Mouse (Mus musculus) c-Kit-positive CD71-positive TER-119-negative erythroid progenitor cells, embryonic 14.5 days (primary cell): ENCODE measurements around the gene Kcne1l.

Experiments used
- DNase-seq: peaks from one replicate; pipeline ENCODE4 v3.0.0-alpha.2; 2013; ENCODE audit warnings: low read depth

Kcne1l gene

DNA sequence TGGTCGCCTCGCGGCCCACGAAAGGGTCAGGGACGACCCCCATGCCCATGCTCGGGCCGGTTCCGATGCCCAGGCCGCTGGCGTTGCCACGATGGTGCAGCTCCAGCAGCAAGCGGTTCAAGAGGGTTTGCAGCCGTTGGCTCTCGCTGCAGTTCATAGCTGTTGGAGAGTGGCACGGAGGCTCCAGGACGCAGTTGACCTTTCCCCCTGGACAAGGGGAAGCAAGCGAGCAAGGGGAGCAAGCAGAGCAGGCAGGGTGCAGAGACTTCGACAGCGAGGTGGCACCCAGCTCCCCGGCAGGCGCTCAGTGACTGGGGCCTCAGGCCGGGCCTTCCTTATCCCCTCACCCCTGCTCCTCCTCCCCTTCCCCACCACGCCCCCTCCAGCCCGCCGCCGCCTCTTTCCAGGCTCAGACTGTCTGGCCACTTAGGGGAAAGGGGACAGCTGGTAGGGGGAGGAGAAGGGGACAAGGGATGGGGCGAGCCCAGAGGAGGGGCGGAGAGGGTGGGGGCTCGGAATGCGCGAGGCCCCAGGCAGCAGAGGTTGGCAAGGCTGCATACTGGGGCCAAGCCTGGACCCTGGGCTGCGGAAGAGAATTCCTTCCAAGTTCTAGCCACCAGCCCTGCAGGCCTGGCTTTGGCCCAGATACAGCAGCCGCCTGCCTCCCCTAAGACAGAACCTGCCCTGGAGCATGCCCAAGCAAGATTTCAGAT, at the start of gene Kcne1l:
Kcne1l (minus strand) TSS at position 426 of the 713 bp plus-strand sequence.
- no peak for DNase-seq

DNA sequence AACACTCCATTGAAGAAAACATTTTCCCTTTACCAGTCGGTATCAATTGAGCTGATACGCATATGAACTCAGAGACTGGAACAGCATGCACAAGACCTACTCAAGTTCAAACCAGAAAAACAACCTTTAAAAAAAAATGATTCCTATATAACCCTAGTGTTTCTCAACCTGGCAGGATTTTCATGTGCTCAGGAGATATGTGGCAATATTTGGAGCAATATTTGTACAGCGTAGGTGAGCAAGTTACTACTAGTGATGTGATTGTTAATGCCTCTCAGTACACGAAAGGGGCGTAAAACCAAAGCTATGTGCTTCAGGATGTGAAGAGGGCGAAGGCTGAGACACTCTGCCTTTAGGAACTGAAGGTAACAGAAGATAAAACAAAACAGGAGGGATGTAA, 30.1 kb upstream of the Kcne1l start:
- DNase-seq: no peak

DNA sequence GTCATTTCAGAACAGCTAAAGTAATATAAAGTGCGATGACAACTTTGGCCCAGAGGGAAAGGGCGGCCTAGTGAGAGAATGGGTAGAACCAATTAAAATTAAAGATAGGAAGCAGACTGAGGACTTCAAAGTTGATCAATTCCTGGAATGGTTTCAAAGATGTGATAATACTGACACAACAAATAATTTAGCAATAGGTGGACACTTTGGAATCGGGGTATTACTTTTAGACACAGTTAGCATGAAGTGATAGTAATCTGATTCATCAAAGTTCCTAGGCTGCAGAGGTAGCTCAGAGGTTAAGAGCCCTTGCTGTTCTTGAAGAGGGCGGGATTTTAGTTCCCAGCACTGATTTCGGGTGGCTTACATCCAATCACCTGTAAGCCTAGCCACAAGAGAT, 29.4 kb upstream of the Kcne1l start:
- DNase-seq: no peak

DNA sequence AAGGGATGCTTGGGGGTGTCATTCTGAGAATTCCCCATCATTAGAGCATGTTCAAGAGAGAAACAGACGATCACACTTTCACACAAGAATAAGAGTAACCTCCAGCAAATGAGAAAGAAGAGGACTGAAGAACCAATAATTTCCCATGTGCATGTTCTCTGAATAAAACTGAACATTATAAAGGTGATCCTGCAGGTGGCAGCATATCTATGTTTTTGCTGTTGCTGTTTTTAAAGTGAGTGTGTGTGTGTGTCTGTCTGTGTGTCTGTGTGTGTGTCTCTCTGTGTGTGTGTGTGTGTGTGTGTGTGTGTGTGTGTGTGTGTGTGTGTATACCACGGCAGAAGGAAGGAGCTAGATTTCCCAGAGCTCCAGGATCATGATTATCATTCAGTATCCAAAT, 19.7 kb upstream of the Kcne1l start:
- peak; percentile 8 for DNase-seq

DNA sequence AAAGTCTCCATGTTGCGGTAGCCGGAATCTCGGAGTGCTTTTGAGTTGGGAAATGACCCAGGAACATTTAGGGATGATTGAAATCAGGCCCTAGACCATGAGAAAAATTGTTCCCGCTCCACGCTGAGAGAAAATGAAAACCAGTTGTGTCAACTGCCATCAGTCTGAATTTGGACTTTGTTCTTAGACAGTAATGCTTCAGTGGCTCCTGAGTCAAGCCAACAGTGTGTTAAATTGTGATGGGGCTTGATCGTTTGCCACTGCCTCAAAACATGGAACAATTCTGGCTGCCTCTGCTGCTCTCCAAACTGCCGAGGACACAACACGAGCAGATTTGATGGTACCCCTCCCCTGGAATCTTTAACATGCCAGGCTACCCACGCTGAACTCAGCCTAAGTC, 10.0 kb upstream of the Kcne1l start:
- no peak for DNase-seq

DNA sequence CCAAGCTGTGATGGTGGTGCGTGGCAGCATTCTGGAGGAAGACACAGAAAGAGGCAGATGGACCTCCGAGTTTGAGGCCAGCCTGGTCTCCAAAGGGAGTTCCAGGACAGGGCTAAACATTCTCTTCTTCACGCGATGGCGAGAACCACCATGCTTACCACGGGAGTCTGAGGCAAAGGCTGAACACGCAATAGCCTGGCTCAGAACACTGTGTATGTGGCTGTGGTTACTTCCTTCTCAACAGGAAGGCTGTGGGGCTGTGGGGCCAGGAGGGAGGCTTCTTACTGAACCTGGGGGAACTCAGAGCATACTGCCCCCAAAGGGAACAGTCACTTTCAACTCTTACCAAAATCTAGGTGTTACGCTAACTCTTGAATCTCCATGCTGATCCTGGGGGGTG, 9.2 kb upstream of the Kcne1l start:
- DNase-seq: no peak

DNA sequence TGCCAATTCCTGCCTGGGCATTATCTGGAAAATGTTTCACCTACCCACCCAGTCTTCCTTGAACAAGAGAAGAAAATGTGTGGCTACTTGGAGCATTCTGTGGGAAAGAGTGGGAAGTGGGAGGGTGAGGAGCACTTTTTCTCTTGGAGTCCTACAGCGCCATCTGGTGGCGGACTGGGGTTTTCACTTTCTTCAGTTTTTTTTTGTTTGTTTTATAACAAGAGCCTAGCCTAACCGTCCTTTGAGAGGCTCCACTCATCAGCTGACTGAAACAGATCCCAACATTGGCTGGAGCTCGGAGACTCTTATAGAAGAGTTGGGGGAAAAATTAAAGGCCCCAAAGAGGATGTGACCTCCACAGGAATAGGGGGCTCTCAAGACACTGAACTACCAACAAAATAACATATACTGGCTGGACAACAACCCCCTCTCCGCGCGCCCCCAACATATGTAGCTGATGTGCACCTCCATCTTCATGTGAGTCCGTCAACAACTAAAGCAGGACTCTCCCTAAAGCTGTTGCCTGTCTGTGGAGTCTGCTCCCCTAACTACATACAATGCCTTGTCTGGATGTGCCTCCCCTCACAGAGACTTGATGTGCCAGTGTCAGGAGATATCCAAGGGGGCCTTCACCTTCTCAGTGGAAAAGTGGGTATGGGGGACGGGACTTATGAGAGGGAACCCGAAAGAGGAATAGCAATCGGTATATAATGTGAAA, 8.4 kb upstream of the Kcne1l start:
- DNase-seq: peak; percentile 25

DNA sequence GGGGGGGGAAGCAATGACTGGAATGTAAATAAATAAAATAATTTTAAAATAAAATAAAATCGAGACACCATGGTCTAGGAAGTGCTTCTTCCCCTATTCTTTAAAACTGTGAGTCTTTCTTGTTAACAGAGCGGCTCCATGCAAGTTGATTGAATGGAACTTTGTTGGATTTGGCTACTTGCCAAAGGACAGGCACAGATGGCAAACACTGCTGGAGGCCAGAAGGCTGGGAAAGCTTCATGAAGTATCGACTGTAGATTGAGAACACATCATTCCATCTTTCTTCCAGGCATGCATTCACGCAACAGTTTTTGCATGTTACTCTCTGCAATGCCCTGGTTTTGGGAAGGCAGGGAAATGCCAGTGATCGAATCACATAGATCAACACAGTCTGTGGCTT, 4.3 kb upstream of the Kcne1l start:
- no peak for DNase-seq

DNA sequence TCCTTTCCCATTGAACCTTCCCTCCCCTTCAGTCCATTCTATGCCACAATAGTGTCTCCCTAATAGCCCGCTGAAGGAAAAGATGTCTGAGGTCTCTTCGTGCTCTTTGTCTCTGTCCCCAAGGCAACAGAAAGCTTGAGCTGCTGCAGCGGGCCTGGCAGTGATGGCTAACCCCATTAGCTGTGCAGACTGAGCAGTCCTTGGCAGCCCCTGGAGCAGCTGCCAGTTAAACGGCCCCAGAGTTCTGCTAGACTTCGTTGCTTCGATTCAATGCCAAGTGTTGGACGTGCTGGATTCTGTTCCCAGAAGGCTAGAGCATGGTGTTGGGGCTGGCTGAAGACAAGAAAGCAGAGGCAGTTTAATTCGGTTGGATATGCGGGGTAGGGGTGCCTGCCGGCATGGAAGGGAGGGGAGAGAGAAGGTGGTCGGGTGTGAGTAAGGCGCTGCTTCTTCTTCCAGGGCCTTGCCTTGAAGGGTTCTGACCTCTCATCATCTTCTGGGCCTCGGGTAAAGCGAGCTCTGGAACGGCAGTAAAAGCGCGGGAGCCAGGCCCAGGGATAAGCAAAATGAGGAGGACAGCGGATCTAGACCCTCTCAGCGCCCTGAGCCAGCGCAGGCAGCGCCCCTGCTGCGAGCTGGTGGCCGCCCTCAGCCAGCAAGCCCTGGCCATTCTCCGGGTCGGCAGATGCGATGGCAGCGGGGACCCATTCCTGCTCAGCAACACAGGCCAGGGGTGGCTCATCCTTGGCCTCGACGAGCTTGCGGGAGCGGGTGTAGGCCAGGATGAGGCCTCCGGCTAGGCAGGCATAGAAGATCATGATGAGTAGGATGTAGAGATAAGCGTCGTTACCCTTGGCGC, 855 bp downstream of the Kcne1l start:
- DNase-seq: no peak

DNA sequence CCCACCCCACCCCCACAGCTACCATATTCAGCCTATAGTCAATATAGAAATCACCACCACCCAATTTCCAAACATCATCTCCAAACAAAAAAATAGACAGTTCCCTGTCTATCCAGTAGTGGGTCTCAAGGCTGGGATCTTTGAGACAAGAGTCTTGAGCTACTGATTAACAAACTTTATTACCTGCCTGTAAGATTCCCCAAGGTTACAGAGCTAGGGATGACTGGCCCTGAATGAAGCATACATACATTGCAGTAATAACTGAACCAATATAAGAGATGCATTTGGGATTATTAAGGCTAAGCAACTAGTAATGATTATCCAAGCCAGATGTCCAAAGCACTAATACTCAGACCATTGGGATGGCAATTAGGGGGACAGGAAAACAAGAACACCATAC, 1.5 kb downstream of the Kcne1l start:
- no peak for DNase-seq

DNA sequence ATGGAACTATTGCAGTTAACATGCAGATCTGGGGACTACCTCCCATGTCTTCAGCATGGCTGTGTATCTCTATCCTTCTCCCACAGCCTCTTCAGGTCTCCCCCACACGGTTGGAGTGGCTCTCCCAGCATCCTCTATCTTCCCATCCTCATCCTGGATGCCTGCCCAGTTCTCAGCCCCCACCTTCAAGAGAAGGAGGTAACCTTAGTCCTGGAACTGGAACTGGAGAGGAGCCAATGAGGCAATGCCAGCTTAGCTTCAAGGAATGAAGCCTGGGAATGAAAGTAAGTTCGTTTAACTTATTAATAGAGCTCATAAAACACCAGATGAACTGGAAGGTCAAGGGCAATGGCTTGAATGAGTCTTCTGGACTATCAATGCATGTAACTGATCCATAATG, 2.6 kb downstream of the Kcne1l start:
- no peak for DNase-seq

DNA sequence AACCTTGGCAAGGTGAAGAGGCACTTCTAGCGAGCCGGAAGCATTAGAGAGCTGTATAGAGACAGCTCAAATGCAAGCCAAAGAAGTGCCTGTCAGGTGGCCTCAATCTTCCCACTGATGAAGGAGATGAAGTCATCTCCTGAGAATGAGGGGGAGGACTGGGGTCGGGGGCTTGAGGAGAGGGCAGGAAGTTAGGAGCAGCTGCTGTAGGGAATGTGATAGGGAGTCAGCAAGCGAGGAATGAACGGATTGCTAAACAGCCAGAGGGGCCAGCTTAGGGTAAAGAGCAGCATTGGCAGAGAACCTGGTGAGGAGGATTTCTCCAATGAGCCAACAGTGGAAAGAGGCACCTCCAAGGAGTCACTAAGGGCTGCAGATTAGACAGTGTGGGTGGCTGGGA, 20.2 kb downstream of the Kcne1l start:
- no peak for DNase-seq

DNA sequence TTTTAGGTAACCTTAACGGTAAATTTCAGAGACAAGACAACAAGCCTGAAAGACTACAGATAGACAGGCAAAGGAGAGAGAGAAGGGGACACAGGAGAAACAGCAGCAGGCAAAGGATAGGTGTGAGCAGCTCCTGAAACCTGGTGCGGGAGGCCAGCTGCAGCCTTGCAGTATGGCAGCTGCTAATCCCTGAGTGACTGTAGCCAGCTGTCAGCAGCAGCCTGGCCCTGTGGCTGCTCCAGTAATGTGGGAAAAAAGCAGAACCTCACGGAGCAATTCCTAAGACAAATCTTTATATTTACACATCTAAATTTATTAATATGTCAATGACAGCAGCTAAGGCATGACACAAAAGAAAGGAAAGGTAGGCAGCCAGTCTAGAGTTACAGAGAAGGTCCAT, 29.5 kb downstream of the Kcne1l start:
- DNase-seq: no peak

DNA sequence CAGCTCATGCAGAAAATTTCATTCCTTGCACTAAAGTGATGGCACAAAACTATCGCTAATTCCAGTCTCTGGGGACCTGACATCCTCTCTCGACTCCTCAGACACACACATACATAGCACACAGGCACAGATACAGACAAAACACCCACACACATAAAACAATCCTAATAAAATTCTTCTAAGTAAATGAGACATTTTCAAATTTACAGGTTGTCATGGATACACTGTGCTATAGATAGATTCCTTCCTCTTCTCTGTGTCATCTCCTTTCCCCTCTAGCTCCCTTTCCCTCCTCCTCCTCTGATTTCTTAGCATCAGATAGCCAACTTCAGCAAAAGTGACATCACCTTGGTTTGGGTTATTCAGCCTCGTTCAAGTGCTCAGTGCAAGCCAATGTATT, 30.1 kb downstream of the Kcne1l start:
- no peak for DNase-seq
